Mouse (Mus musculus): ENCODE data around the gene Nlgn3. TPM values are rescaled to one million over a fixed set of nuclear protein-coding genes. Genes with fewer than 3 reads are reported as not detected.

Nlgn3 gene
- polyA plus RNA-seq (2014; fragmentation: Illumina TruSeq; extraction: RNeasy Lipid Tissue Mini Kit (QIAGEN cat#74804)): 0.86 TPM

GRCm38 (mm10) chrX:101299055-101299454, at the start of gene Nlgn3:
Gene Nlgn3, plus strand, starts transcription at chrX:101299168.

GRCm38 (mm10) chrX:101253952-101254729, 44.8 kb upstream of the Nlgn3 start, which contains the start of gene Foxo4:
Gene Foxo4, plus strand, starts transcription at chrX:101254528.

GRCm38 (mm10) chrX:101263892-101264291, 35.1 kb upstream of the Nlgn3 start, which contains the start of gene Gm614:
Gene Gm614, minus strand, starts transcription at chrX:101263992.

DNA sequence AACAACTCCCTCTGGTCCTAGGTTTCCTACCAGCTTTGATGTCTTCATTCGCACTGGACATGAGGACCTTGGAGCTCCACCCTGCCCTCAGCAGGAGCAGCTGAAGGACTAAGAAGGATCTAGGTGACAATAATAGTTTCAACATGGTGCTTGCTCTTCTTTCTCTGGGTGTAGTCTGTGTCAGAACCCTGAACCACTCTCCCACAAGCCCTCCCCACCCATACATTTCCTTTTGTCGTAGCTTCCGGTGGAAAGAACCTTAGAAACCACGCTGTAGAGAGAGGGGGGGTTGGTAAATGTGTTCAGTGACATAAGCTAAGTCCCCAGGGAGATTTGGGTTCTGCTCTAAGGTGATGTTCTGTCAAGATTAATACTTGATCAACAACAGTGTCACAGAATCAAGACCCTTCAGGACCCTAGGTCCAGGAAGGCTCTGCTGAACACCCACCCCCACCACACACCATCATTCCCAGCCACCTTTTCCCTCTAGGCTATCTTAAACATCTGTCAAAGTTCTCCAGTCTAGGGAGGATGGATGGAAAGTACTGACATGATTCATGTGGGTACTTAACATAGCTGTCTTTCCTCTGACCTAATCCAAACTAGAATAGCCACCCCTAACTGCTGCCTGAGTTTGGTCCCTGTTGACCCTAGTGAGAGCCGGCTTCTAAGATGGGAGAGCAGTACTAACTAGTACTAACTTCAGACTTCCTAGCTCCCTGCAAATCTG, 30.8 kb upstream of the Nlgn3 start, which contains the start of gene Il2rg:
Gene Il2rg, minus strand, starts transcription at position 231 of the 730 bp plus-strand sequence.

DNA sequence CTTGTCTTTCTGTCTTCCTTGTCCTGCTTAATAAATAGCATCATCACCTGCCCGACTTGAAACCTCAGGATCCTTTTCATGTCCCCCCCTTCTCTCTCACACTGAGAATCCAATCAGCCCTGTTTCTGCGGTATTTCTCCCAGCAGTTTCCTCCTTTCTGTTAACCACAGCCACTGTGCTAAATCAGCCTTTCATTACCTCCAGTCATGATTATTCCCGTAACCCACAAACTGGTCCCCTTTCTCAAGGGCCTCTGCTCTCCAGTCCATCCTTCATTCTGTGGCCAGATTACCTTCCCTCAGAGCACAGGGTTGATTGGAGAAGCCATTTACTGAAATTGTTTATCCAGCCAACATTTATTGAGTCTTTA, 30.2 kb upstream of the Nlgn3 start, which contains the start of gene Gm20489:
Gene Gm20489, minus strand, starts transcription at position 269 of the 370 bp plus-strand sequence.

GRCm38 (mm10) chrX:101273875-101274738, 24.9 kb upstream of the Nlgn3 start, which contains the start of gene Med12:
Gene Med12, plus strand, starts transcription at chrX:101274030.

Other genes starting within 250 kb of the Nlgn3 start
- 0.80 TPM for gene Tex11, start 239.5 kb upstream of the Nlgn3 start, polyA plus RNA-seq (2014; fragmentation: Illumina TruSeq; extraction: RNeasy Lipid Tissue Mini Kit (QIAGEN cat#74804))
- gene Slc7a3, start 213.1 kb upstream of the Nlgn3 start, polyA plus RNA-seq (2014; fragmentation: Illumina TruSeq; extraction: RNeasy Lipid Tissue Mini Kit (QIAGEN cat#74804)): 0.20 TPM
- gene Snx12, start 76.6 kb upstream of the Nlgn3 start, polyA plus RNA-seq (2014; fragmentation: Illumina TruSeq; extraction: RNeasy Lipid Tissue Mini Kit (QIAGEN cat#74804)): 56.9 TPM
- 16.8 TPM for gene Foxo4, start 44.6 kb upstream of the Nlgn3 start, polyA plus RNA-seq (2014; fragmentation: Illumina TruSeq; extraction: RNeasy Lipid Tissue Mini Kit (QIAGEN cat#74804))
- not detected for gene Gm614, start 35.2 kb upstream of the Nlgn3 start, polyA plus RNA-seq (2014; fragmentation: Illumina TruSeq; extraction: RNeasy Lipid Tissue Mini Kit (QIAGEN cat#74804))
- gene Il2rg, start 30.9 kb upstream of the Nlgn3 start, polyA plus RNA-seq (2014; fragmentation: Illumina TruSeq; extraction: RNeasy Lipid Tissue Mini Kit (QIAGEN cat#74804)): 15.9 TPM
- 0.51 TPM for gene Gm20489, start 30.1 kb upstream of the Nlgn3 start, polyA plus RNA-seq (2014; fragmentation: Illumina TruSeq; extraction: RNeasy Lipid Tissue Mini Kit (QIAGEN cat#74804))
- 4.3 TPM for gene Med12, start 25.1 kb upstream of the Nlgn3 start, polyA plus RNA-seq (2014; fragmentation: Illumina TruSeq; extraction: RNeasy Lipid Tissue Mini Kit (QIAGEN cat#74804))
- not detected for gene Gjb1, start 77.2 kb downstream of the Nlgn3 start, polyA plus RNA-seq (2014; fragmentation: Illumina TruSeq; extraction: RNeasy Lipid Tissue Mini Kit (QIAGEN cat#74804))
- gene Zmym3, start 121.7 kb downstream of the Nlgn3 start, polyA plus RNA-seq (2014; fragmentation: Illumina TruSeq; extraction: RNeasy Lipid Tissue Mini Kit (QIAGEN cat#74804)): 90.9 TPM
- 637 TPM for gene Nono, start 130.2 kb downstream of the Nlgn3 start, polyA plus RNA-seq (2014; fragmentation: Illumina TruSeq; extraction: RNeasy Lipid Tissue Mini Kit (QIAGEN cat#74804))
- gene Itgb1bp2, start 149.9 kb downstream of the Nlgn3 start, polyA plus RNA-seq (2014; fragmentation: Illumina TruSeq; extraction: RNeasy Lipid Tissue Mini Kit (QIAGEN cat#74804)): not detected
- 78.7 TPM for gene Taf1, start 233.6 kb downstream of the Nlgn3 start, polyA plus RNA-seq (2014; fragmentation: Illumina TruSeq; extraction: RNeasy Lipid Tissue Mini Kit (QIAGEN cat#74804))

Measured in ovary, adult 10 weeks (tissue).